Mouse (Mus musculus): ENCODE measurements around the gene Hist1h2bl. TPM values are rescaled to one million over a fixed set of nuclear protein-coding genes. Genes with fewer than 3 reads are reported as not detected.

Hist1h2bl gene
- total and polyA plus RNA-seq, 2 experiments from 2014 or later = 0.98 to 431 TPM

GRCm38 (mm10) chr13:21714725-21715124 is 1.2 kb downstream of the Hist1h2bl start:
- Histone ChIP-seq H3K9me3 (replicated peaks; ENCODE audit: control insufficient read depth, low read length) (no peaks in the 10 kb centered on the region), H3K36me3 (replicated peaks; ENCODE audit: control insufficient read depth, insufficient read depth, low read length) (no peaks in the 10 kb centered on the region), H3K27ac (ENCODE audit: low read depth) (no peak overlapping the region), H3K9ac (replicated peaks; ENCODE audit: low read depth, low read length) (no peak overlapping the region), H3K27me3 (ENCODE audit: control insufficient read depth, insufficient read depth, low read length) (no peaks in the 10 kb centered on the region), H3K4me3 (ENCODE audit: low read depth, low read length) (peak overlapping the region; percentile 44), H3K4me1 (ENCODE audit: control insufficient read depth, insufficient read depth) (peaks cover 14% of the 10 kb centered on the region), H3K4me2 (ENCODE audit: low read depth, low read length) (peak overlapping the region; percentile 73)
- peak; percentile 82 for DNase-seq (ENCODE audit: low spot score)
- no peak for ATAC-seq (ENCODE audit: insufficient read depth, low read depth)
- WGBS = under 1% methylated on average over 7 of the region's 7 CpGs
- TF ChIP-seq CTCF (IDR thresholded peaks at IDR 0.05; ENCODE audit: low read depth) = peak; percentile 83
- no peak for TF ChIP-seq EP300 (IDR thresholded peaks at IDR 0.05; ENCODE audit: low read depth)

GRCm38 (mm10) chr13:21711698-21712097 is 4.2 kb downstream of the Hist1h2bl start:
- peak overlapping the region; percentile 64; the same call in 1 of the 2 replicates for H3K9ac ChIP-seq (replicated peaks; ENCODE audit: low read depth, low read length)
- no peaks in the 10 kb centered on the region for H3K9me3 ChIP-seq (replicated peaks; ENCODE audit: control insufficient read depth, low read length)
- ATAC-seq (ENCODE audit: insufficient read depth, low read depth) (no peak), DNase-seq (ENCODE audit: low spot score) (no peak)
- 27% methylated on average over 4 of the region's 4 CpGs for WGBS
- peak overlapping the region; percentile 63; the same call in 1 of the 2 replicates for H3K4me3 ChIP-seq (ENCODE audit: low read depth, low read length)
- H3K27me3 ChIP-seq (ENCODE audit: control insufficient read depth, insufficient read depth, low read length) = no peaks in the 10 kb centered on the region
- H3K36me3 ChIP-seq (replicated peaks; ENCODE audit: control insufficient read depth, insufficient read depth, low read length) = no peaks in the 10 kb centered on the region
- H3K4me2 ChIP-seq (ENCODE audit: low read depth, low read length) = peak overlapping the region; percentile 79
- H3K4me1 ChIP-seq (ENCODE audit: control insufficient read depth, insufficient read depth) = peaks cover 14% of the 10 kb centered on the region
- TF ChIP-seq CTCF (IDR thresholded peaks at IDR 0.05; ENCODE audit: low read depth) (no peak), EP300 (IDR thresholded peaks at IDR 0.05; ENCODE audit: low read depth) (no peak)
- no peak overlapping the region for H3K27ac ChIP-seq (ENCODE audit: low read depth)

- Histone ChIP-seq H3K9ac (replicated peaks; ENCODE audit: low read depth, low read length) (peak overlapping the region; percentile 64), H3K4me2 (ENCODE audit: low read depth, low read length) (peak overlapping the region; percentile 79), H3K36me3 (replicated peaks; ENCODE audit: control insufficient read depth, insufficient read depth, low read length) (no peaks in the 10 kb centered on the region), H3K27ac (ENCODE audit: low read depth) (peak overlapping the region; percentile 13; the same call in 1 of the 2 replicates), H3K4me3 (ENCODE audit: low read depth, low read length) (peak overlapping the region; percentile 63), H3K9me3 (replicated peaks; ENCODE audit: control insufficient read depth, low read length) (no peaks in the 10 kb centered on the region), H3K27me3 (ENCODE audit: control insufficient read depth, insufficient read depth, low read length) (no peaks in the 10 kb centered on the region), H3K4me1 (ENCODE audit: control insufficient read depth, insufficient read depth) (peaks cover 14% of the 10 kb centered on the region)
- TF ChIP-seq CTCF (IDR thresholded peaks at IDR 0.05; ENCODE audit: low read depth) (no peak), EP300 (IDR thresholded peaks at IDR 0.05; ENCODE audit: low read depth) (no peak)
- ATAC-seq (ENCODE audit: insufficient read depth, low read depth) = peak; percentile 77
- WGBS = 2% methylated on average over 22 of the region's 22 CpGs
- DNase-seq (ENCODE audit: low spot score) = peak; percentile 50
Observed at GRCm38 (mm10) chr13:21710821-21711525, 5.0 kb downstream of the Hist1h2bl start.

GRCm38 (mm10) chr13:21710031-21710711 is 5.8 kb downstream of the Hist1h2bl start:
- ATAC-seq (ENCODE audit: insufficient read depth, low read depth) = peak; percentile 84
- H3K4me1 ChIP-seq (ENCODE audit: control insufficient read depth, insufficient read depth) = peaks cover 10% of the 10 kb centered on the region
- peak; percentile 90 for DNase-seq (ENCODE audit: low spot score)
- no peaks in the 10 kb centered on the region for H3K9me3 ChIP-seq (replicated peaks; ENCODE audit: control insufficient read depth, low read length)
- peak overlapping the region; percentile 53 for H3K9ac ChIP-seq (replicated peaks; ENCODE audit: low read depth, low read length)
- peak overlapping the region; percentile 86 for H3K27ac ChIP-seq (ENCODE audit: low read depth)
- no peaks in the 10 kb centered on the region for H3K27me3 ChIP-seq (ENCODE audit: control insufficient read depth, insufficient read depth, low read length)
- H3K4me3 ChIP-seq (ENCODE audit: low read depth, low read length) = peak overlapping the region; percentile 63
- peak; percentile 90 for TF ChIP-seq CTCF (IDR thresholded peaks at IDR 0.05; ENCODE audit: low read depth)
- 0 out of 2 replicates have a peak, but pooled peaks have one; percentile 51 for TF ChIP-seq EP300 (IDR thresholded peaks at IDR 0.05; ENCODE audit: low read depth)
- H3K36me3 ChIP-seq (replicated peaks; ENCODE audit: control insufficient read depth, insufficient read depth, low read length) = no peaks in the 10 kb centered on the region
- peak overlapping the region; percentile 49 for H3K4me2 ChIP-seq (ENCODE audit: low read depth, low read length)
- WGBS = under 1% methylated on average over 32 of the region's 32 CpGs

- Histone ChIP-seq H3K4me1 (ENCODE audit: control insufficient read depth, insufficient read depth) (peaks cover 7% of the 10 kb centered on the region; the same call in 1 of the 2 replicates), H3K9me3 (replicated peaks; ENCODE audit: control insufficient read depth, low read length) (no peaks in the 10 kb centered on the region), H3K9ac (replicated peaks; ENCODE audit: low read depth, low read length) (no peak overlapping the region), H3K27me3 (ENCODE audit: control insufficient read depth, insufficient read depth, low read length) (no peaks in the 10 kb centered on the region), H3K4me3 (ENCODE audit: low read depth, low read length) (no peak overlapping the region), H3K36me3 (replicated peaks; ENCODE audit: control insufficient read depth, insufficient read depth, low read length) (no peaks in the 10 kb centered on the region), H3K4me2 (ENCODE audit: low read depth, low read length) (no peak overlapping the region), H3K27ac (ENCODE audit: low read depth) (no peak overlapping the region)
- WGBS = 61% methylated on average over 4 of the region's 4 CpGs
- DNase-seq (ENCODE audit: low spot score) (no peak), ATAC-seq (ENCODE audit: insufficient read depth, low read depth) (no peak)
- no peak for TF ChIP-seq CTCF (IDR thresholded peaks at IDR 0.05; ENCODE audit: low read depth)
Observed at GRCm38 (mm10) chr13:21706669-21707068, 9.3 kb downstream of the Hist1h2bl start.
